Mouse (Mus musculus): Measurements from ENCODE around the gene Entpd2.

GRCm38 (mm10) chr2:25399051-25399450, 3.4 kb downstream of the Entpd2 start, which contains the start of gene Npdc1:
- TF ChIP-seq CTCF (IDR thresholded peaks at IDR 0.05; ENCODE audit: extremely low read depth, insufficient read depth, insufficient read length, insufficient replicate concordance) (no peak), POLR2A (IDR thresholded peaks at IDR 0.05; ENCODE audit: low read depth, low read length) (no peak)

Data from spleen, adult 2 months (tissue).